Mouse (Mus musculus): ENCODE data around the gene Manba. TPM values are rescaled to one million over a fixed set of nuclear protein-coding genes. Genes with fewer than 3 reads are reported as not detected.
"Not testable (repeated sequence)": the region's sequence is repeated elsewhere in the genome, so short reads cannot be mapped to it uniquely, and the experiment has no call there.

Gene Manba
- polyA plus RNA-seq, 1 experiment from 2014 or later, result 6.1 TPM

GRCm38 (mm10) chr3:135469146-135469545 is 16.3 kb upstream of the Manba start:
- Histone ChIP-seq H3K27ac (no peak overlapping the region), H3K36me3 (peaks cover 17% of the 10 kb centered on the region; the same call in 1 of the 2 replicates), H3K4me2 (no peak overlapping the region), H3K4me3 (no peak overlapping the region), H3K4me1 (0 out of 2 replicates have a peak, but pooled peaks cover 4% of the 10 kb centered on the region), H3K9me3 (no peaks in the 10 kb centered on the region), H3K9ac (no peak overlapping the region), H3K27me3 (no peaks in the 10 kb centered on the region)
- ATAC-seq (ENCODE audit: insufficient number of reproducible peaks, insufficient read depth, low FRiP score, low TSS enrichment, low read depth), result no peak
- WGBS, result 58% methylated on average over 3 of the region's 3 CpGs

- no peaks in the 10 kb centered on the region for H3K9me3 ChIP-seq
- H3K4me1 ChIP-seq, result 0 out of 2 replicates have a peak, but pooled peaks cover 4% of the 10 kb centered on the region
- no peak overlapping the region for H3K9ac ChIP-seq
- H3K36me3 ChIP-seq, result peaks cover 14% of the 10 kb centered on the region; the same call in 1 of the 2 replicates
- no peak overlapping the region for H3K27ac ChIP-seq
- no peak for ATAC-seq (ENCODE audit: insufficient number of reproducible peaks, insufficient read depth, low FRiP score, low TSS enrichment, low read depth)
- no peaks in the 10 kb centered on the region for H3K27me3 ChIP-seq
- H3K4me2 ChIP-seq, result no peak overlapping the region
- H3K4me3 ChIP-seq, result no peak overlapping the region
- 42% methylated on average over 4 of the region's 4 CpGs for WGBS
Observed at GRCm38 (mm10) chr3:135469974-135470373, 15.4 kb upstream of the Manba start.

GRCm38 (mm10) chr3:135470823-135471222 is 14.6 kb upstream of the Manba start:
- ATAC-seq (ENCODE audit: insufficient number of reproducible peaks, insufficient read depth, low FRiP score, low TSS enrichment, low read depth), result no peak
- no peak overlapping the region for H3K4me2 ChIP-seq
- 83% methylated on average over 1 of the region's 1 CpGs for WGBS
- H3K9me3 ChIP-seq, result no peaks in the 10 kb centered on the region
- H3K36me3 ChIP-seq, result 0 out of 2 replicates have a peak, but pooled peaks cover 14% of the 10 kb centered on the region
- no peak overlapping the region for H3K27ac ChIP-seq
- no peak overlapping the region for H3K9ac ChIP-seq
- no peak overlapping the region for H3K4me3 ChIP-seq
- no peaks in the 10 kb centered on the region for H3K27me3 ChIP-seq
- H3K4me1 ChIP-seq, result 0 out of 2 replicates have a peak, but pooled peaks cover 4% of the 10 kb centered on the region

GRCm38 (mm10) chr3:135475025-135475424 is 10.4 kb upstream of the Manba start:
- no peak for ATAC-seq (ENCODE audit: insufficient number of reproducible peaks, insufficient read depth, low FRiP score, low TSS enrichment, low read depth)
- Histone ChIP-seq H3K9me3 (no peaks in the 10 kb centered on the region), H3K36me3 (no peaks in the 10 kb centered on the region), H3K9ac (no peak overlapping the region), H3K4me1 (0 out of 2 replicates have a peak, but pooled peaks cover under 1% of the 10 kb centered on the region), H3K4me2 (no peak overlapping the region), H3K27ac (no peak overlapping the region), H3K4me3 (no peak overlapping the region), H3K27me3 (no peaks in the 10 kb centered on the region)
- 84% methylated on average over 8 of the region's 8 CpGs for WGBS

- Histone ChIP-seq H3K4me2 (no peak overlapping the region), H3K9me3 (no peaks in the 10 kb centered on the region), H3K4me1 (no peaks in the 10 kb centered on the region), H3K9ac (no peak overlapping the region), H3K4me3 (no peak overlapping the region), H3K27ac (no peak overlapping the region), H3K27me3 (no peaks in the 10 kb centered on the region), H3K36me3 (no peaks in the 10 kb centered on the region)
- 74% methylated on average over 6 of the region's 6 CpGs for WGBS
- ATAC-seq (ENCODE audit: insufficient number of reproducible peaks, insufficient read depth, low FRiP score, low TSS enrichment, low read depth), result no peak
Observed at GRCm38 (mm10) chr3:135476286-135476685, 9.1 kb upstream of the Manba start.

- Histone ChIP-seq H3K4me1 (no peaks in the 10 kb centered on the region), H3K27ac (no peak overlapping the region), H3K4me2 (no peak overlapping the region), H3K4me3 (no peak overlapping the region), H3K9me3 (no peaks in the 10 kb centered on the region), H3K27me3 (no peaks in the 10 kb centered on the region), H3K36me3 (no peaks in the 10 kb centered on the region), H3K9ac (no peak overlapping the region)
- WGBS, result 94% methylated on average over 2 of the region's 2 CpGs
- ATAC-seq (ENCODE audit: insufficient number of reproducible peaks, insufficient read depth, low FRiP score, low TSS enrichment, low read depth), result no peak
Observed at GRCm38 (mm10) chr3:135476977-135477376, 8.4 kb upstream of the Manba start.

GRCm38 (mm10) chr3:135479090-135479489 is 6.3 kb upstream of the Manba start:
- not testable (repeated sequence) for H3K4me3 ChIP-seq; H3K36me3 ChIP-seq; ATAC-seq (ENCODE audit: insufficient number of reproducible peaks, insufficient read depth, low FRiP score, low TSS enrichment, low read depth); H3K4me2 ChIP-seq; H3K9ac ChIP-seq; H3K27me3 ChIP-seq; H3K4me1 ChIP-seq; H3K9me3 ChIP-seq; H3K27ac ChIP-seq
- 83% methylated on average over 5 of the region's 5 CpGs for WGBS

- WGBS, result 85% methylated on average over 6 of the region's 6 CpGs
- H3K9ac ChIP-seq, result no peak overlapping the region
- peaks cover 5% of the 10 kb centered on the region for H3K4me1 ChIP-seq
- no peaks in the 10 kb centered on the region for H3K9me3 ChIP-seq
- no peak overlapping the region for H3K4me2 ChIP-seq
- no peaks in the 10 kb centered on the region for H3K36me3 ChIP-seq
- peaks cover 14% of the 10 kb centered on the region for H3K27me3 ChIP-seq
- no peak for ATAC-seq (ENCODE audit: insufficient number of reproducible peaks, insufficient read depth, low FRiP score, low TSS enrichment, low read depth)
- no peak overlapping the region for H3K4me3 ChIP-seq
- H3K27ac ChIP-seq, result no peak overlapping the region
Observed at GRCm38 (mm10) chr3:135480767-135481166, 4.6 kb upstream of the Manba start.

- H3K36me3 ChIP-seq, result no peaks in the 10 kb centered on the region
- no peak overlapping the region for H3K27ac ChIP-seq
- no peak overlapping the region for H3K4me2 ChIP-seq
- peaks cover 8% of the 10 kb centered on the region for H3K4me1 ChIP-seq
- H3K9ac ChIP-seq, result no peak overlapping the region
- H3K27me3 ChIP-seq, result peaks cover 18% of the 10 kb centered on the region
- 73% methylated on average over 3 of the region's 3 CpGs for WGBS
- no peak for ATAC-seq (ENCODE audit: insufficient number of reproducible peaks, insufficient read depth, low FRiP score, low TSS enrichment, low read depth)
- no peaks in the 10 kb centered on the region for H3K9me3 ChIP-seq
- H3K4me3 ChIP-seq, result no peak overlapping the region
Observed at GRCm38 (mm10) chr3:135481608-135482007, 3.8 kb upstream of the Manba start.

- H3K9me3 ChIP-seq; H3K27ac ChIP-seq; H3K4me1 ChIP-seq; ATAC-seq (ENCODE audit: insufficient number of reproducible peaks, insufficient read depth, low FRiP score, low TSS enrichment, low read depth); H3K36me3 ChIP-seq; H3K9ac ChIP-seq: not testable (repeated sequence)
- Histone ChIP-seq H3K4me3 (peak overlapping the region; percentile 59; the same call in 1 of the 2 replicates), H3K27me3 (peaks cover 18% of the 10 kb centered on the region), H3K4me2 (peak overlapping the region; percentile 92; the same call in 1 of the 2 replicates)
- 90% methylated on average over 15 of the region's 15 CpGs for WGBS
Observed at GRCm38 (mm10) chr3:135484650-135485049, 761 bp upstream of the Manba start.

- Histone ChIP-seq H3K27me3 (peaks cover 18% of the 10 kb centered on the region), H3K4me3 (peak overlapping the region; percentile 59), H3K9ac (peak overlapping the region; percentile 72), H3K9me3 (no peaks in the 10 kb centered on the region), H3K36me3 (no peaks in the 10 kb centered on the region), H3K27ac (no peak overlapping the region), H3K4me1 (peaks cover 8% of the 10 kb centered on the region), H3K4me2 (peak overlapping the region; percentile 92)
- ATAC-seq (ENCODE audit: insufficient number of reproducible peaks, insufficient read depth, low FRiP score, low TSS enrichment, low read depth), result no peak
- 10% methylated on average over 9 of the region's 9 CpGs for WGBS
Observed at GRCm38 (mm10) chr3:135485900-135486241, 460 bp downstream of the Manba start.

GRCm38 (mm10) chr3:135486351-135486750 is 940 bp downstream of the Manba start:
- Histone ChIP-seq H3K27me3 (peaks cover 18% of the 10 kb centered on the region), H3K9me3 (no peaks in the 10 kb centered on the region), H3K4me2 (peak overlapping the region; percentile 92), H3K4me1 (peaks cover 8% of the 10 kb centered on the region), H3K36me3 (no peaks in the 10 kb centered on the region), H3K9ac (no peak overlapping the region), H3K4me3 (peak overlapping the region; percentile 59; the same call in 1 of the 2 replicates), H3K27ac (no peak overlapping the region)
- WGBS, result 72% methylated on average over 5 of the region's 5 CpGs
- ATAC-seq (ENCODE audit: insufficient number of reproducible peaks, insufficient read depth, low FRiP score, low TSS enrichment, low read depth), result no peak

Measured in embryonic facial prominence, embryonic 13.5 days (tissue).